Mouse (Mus musculus): ENCODE measurements at regions not wholly inside any gene's neighbourhood (a gene's known extent, or its start where the extent isn't known, plus 50 kb on each side); places are given as distances from the start of the nearest gene placed in this dataset.

DNA sequence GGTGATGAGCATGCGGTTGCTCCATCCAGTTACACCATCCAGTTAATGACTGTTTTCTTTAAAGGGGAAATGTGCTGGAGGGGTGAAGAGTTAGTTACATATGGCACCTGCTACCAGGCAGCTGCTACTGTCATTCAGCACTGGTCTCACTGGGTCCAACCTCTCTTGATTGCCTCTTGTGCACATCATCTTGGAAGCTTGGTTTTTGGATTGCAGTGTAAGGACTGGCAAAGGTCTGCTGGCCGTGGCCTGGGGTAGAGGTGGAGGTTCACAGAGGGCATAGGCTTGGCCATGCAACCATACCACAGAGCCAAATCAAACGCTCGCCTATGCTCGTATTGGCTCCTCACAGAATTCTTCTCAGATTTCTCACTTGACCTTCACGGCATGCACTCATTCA is 75.1 kb upstream of the Serp2 start:
- no peak for DNase-seq (ENCODE audit: low spot score)

DNA sequence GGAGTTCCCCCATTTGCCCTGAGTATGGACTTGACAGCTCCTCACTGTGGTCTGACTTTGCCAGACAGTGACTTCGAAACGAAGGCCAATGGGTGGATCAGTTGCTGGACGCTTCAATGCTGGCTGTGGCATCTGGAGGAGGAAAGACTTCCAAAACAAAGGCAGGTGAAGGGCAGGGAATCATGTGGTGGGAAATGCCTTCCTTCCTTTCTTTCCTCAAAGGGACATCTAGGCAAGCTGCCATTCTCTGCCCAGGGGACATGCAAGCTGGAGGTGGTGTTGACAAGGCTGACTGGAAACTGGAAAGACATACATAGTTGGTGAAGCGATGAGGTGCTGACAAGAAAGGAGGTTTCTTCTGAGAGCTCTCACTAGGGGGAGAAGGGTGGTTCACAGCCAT is 74.5 kb upstream of the Serp2 start:
- DNase-seq (ENCODE audit: low spot score) = no peak

DNA sequence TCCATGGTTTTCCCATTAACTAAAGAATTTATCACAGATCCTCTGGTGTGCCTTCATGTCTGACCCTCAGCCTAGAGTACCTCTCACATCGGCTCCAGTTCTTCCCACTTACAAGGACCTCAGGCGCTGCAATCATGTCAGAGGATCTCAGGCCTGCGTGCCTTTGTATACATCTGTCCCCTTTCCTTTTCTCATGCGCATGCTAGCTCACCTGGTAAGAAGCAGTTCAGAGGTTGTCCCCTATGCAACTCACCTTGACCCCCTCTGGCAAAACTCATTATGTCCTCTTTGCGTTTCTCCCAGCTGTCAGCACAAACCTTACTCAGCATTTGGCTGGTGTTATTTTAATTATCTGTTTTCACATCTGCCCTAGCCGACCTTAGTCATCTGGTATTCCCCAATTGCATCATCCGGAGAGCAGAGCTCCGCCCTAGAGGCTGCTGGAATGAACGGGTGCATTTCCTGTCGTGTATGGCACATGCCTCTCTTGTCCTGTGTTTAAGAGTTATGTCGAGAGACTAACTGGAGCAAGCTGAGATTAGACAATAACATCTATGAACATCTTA is 73.3 kb upstream of the Serp2 start:
- DNase-seq (ENCODE audit: low spot score) = no peak

DNA sequence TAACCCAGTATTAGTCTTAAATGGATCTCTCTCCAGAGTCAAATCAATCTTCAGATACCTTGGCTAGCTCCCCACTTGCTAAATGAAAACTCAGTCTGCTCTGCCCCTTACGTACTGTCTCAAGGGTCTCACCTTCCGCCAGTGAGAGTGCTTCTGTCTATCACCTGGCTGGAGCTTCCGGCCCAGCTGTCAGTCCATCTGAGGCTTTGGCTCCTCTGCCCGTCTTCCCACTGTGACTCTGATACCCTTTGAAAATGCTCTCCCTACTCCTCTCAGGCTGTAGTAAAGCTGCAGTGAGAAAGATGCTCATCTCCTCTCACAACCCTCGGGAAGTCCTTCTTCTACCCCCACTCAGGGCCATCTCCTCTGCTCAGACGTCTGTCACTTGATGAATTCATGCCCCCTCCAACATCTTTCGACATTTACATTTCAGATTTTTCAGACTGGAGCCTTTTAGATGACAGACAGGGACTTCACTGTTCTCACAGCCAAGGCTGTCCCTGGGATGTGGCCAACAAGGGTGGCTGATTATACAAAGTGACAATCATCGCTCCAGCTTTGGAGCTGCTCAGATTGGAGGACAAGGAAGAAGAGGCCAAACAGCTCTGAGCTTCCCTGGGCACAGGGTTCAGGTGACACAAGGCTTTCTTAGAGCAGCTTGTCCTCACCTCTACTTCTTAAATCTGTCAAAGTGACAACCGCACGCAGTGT is 71.6 kb upstream of the Serp2 start:
- DNase-seq (ENCODE audit: low spot score) = peak; percentile 63

DNA sequence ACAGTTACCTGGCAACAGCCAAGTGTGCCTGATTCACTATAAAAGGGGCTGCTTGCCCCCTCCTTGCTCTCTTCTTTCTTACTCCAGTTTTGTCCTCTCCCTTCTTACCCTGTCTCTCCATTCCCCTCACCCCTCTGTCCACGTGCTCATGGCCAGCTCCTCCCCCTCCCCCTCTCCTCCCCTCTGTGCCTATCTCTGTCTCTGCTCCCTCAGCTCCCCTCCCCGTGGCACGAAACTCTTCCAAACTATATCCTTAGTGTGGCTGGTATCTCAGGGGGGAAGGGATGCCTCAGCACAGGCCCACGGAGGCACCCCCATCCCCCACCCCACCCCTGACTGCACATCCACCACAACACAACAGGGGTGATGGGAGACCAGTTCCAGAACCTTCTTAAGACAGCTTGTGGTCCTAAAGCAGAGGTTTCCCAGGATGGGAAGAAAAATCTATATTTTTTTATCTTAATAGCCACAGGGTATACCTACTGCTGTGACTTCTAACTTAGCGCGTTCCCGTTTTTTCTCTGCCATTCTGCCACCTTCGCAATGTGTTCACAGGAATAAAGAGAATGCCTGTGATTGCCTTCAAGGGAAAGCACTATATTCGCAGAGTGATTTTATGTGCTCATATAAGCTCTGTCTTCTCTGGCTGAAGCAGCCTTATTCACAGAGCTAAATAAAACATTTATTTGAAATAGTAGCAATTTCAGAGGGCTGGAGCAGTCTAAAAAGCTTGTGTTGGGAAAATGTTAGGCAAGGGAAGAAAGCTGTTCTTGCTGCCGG is 69.1 kb upstream of the Serp2 start:
- DNase-seq (ENCODE audit: low spot score) = peak; percentile 62

DNA sequence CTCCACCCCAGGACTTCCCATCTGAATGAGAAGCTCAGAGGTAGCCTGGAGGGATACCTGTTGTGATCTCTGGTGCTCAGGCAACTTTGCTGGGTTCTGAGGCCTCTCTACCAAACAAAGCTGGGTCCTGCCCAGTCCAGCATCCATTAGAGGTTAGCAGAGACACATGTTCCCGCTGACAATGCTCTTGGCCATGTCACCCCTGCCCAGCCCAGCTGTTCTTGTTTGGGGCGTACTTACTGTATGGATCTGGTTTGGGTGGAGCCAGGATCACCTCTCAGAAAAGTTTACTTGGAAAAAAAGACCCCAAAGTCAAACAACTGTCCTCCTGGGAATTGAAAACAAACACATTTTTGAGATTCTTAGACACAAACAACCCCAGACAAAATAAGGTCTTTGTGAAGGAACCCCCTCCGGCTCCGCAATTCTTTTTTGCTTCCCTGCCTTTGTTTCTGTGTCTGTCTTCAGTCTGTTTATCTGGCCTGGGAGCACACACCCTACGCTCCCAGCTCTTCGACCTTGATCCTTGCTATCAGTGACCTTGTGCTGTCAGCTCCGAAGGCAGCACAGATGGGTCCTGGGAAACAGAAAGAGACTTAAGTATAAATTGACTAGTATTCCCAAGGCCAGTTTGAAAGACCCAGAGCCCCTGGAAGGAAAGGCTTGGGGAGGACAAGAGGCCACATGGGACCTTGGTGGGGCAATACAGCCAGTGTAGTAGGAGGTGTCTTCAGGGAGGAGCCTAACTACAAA is 68.1 kb upstream of the Serp2 start:
- DNase-seq (ENCODE audit: low spot score) = peak; percentile 46

DNA sequence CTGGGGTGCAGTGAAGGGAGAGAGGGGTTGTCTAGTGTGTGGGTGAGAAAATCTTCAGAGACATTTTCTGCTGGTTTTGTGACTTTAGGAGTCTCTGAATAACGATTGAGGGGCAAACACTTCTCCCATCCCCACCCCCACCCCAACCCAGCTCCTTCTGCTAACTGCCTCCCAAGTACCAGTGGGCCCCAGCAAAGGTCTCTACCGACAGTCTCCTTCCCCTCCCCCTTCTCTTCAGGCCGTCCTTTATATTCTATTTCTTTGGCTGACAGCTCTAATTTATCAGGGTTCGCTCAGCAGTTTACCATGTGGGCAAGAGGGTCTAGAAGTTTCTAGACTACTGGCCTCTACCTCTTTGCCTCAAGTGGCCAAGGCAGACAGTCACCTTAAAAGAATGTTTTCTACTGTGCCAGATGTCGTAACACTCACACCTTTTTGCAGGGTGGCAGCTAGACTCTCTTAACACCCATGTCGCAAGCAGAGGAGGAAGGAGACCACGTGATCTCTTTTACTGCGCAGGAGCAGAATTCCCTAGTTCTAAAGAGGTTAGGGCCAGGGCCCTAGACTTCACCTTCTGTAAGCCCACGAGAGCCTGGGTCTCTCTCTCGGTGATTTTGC is 66.8 kb upstream of the Serp2 start:
- DNase-seq (ENCODE audit: low spot score) = no peak

DNA sequence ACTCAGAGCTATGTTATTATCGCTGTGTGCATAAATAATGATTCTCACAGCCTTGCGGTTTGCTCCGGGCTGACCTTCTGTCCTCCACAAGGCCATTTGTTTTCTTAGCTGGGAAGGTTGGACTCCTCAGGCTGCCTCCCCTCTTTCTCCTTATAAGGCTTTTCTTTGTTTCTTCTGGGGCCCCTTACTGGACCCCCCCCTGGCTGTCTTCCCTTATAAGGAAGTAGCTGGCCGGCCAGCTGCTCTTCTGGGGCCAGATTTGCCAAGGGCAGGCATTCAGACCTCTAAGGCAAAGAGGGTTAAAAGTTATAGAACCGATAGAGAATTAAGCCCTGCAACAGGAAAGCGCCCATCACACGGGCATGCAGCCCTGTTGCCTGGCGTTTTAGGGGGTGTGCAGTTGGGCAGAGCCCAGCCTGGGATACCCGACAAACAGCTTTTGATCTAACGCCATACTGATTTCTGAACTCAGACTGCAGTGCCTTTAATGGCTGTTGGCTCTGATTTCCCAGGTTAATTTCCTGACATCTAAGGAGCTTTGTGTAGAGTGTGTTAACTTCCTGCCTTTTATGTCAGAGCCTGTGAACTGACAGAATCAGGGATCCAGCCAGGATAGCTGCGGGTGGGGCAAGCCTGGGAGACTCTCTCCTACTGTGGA is 66.1 kb upstream of the Serp2 start:
- DNase-seq (ENCODE audit: low spot score) = peak; percentile 61

DNA sequence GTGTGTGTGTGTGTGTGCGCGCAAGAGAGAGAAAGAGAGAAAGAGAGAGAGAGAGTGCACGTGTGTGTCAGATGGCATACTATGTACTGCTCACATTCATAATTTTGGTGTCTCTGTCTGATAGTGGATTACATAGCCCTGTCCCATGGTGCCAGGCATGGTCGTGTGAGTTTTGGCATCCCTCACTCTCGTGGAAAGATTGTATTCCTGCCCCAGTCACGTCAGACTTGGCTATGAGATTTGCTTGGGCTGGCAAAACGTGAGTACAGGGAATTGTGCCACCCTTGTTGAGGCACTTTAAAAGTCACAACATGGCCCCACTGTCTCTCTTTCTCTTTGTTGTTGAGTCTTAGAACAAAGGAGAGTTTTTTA is 62.3 kb upstream of the Serp2 start:
- no peak for DNase-seq (ENCODE audit: low spot score)

DNA sequence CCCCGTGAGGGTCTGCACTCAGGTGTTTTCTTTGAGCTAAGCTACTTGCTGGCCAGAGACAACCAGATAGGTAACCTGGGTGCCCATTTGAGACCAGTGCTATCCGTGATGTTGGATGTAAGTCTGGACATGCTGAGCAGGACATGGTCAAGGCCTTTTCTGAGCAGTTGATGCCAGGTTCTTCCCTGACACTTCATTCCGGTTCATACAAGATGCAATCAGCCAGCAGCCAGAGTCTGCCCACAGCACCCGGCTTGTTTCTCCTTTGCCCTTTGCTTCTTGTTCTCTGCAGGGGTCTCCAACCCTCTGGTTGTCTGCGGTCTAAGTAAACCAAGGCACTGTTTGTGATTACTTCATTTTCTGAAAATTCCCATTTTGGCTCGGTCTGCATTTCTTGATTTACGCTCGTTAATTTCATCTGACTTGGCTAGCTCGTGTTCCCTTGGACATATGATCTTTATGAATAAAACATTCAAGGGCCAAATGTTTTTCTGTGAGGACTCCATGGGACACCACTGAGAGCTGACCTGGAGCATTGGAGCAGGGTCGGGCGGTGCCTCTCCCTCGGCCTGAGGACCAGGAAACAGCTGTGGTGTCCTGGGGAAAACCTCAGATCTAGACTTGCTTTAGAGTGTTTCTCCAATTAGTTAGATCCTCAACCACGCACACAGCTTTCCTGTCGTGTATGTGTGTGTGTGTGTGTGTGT is 61.8 kb upstream of the Serp2 start:
- no peak for DNase-seq (ENCODE audit: low spot score)

DNA sequence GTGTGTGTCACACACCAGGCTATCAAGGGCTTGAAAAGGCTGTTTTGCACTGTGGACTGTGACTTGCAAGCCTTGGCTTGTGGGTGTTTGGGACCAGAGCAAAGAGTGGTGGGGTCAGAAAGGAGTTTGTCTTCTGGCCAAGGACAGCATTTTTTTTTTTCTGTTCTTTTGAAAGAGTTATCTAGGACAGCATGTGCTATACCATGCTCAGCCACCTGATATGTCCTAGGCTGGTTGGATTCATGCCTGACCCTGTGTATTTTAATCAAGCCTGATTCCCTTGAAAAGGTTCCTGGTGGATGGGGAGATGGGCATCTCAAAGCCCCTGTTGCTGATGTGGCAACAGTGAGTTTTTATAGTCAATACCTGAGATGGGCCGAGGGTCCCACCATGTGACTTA is 61.2 kb upstream of the Serp2 start:
- DNase-seq (ENCODE audit: low spot score) = no peak

DNA sequence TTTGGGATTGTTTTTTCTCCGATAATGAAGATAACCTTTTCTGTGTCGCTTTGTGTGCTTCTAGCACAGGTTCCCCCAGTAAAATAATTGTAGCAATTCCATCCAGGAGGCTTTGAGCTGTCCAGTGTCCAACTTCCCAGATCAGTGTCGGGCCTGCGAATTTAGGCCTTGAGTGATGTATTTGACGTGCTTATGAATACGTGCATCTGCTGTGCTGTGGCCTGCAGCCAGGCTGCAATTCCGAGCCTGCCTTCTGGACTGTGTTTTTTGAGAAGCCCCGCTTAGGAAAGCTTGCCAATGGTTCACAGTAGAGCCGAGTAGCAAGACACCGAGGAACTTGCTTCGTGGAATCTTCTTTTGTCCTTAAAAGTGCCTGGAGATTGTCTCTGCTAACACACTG is 60.8 kb upstream of the Serp2 start:
- no peak for DNase-seq (ENCODE audit: low spot score)

DNA sequence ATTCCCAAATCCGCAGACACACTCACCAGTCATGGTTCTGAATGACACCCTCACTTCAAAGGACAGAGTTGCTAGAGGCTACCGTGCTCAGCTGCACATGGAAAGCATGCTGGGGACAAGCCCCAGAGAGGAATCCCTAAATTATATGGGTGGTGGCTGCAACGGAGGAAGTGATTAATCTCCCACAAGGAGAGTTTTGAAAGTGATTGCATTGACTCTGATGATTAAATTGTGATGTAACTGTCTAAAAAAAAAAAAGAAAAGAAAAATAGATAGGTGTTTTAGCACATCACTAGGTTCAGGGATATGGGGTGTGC is 59.6 kb upstream of the Serp2 start:
- DNase-seq (ENCODE audit: low spot score) = no peak

DNA sequence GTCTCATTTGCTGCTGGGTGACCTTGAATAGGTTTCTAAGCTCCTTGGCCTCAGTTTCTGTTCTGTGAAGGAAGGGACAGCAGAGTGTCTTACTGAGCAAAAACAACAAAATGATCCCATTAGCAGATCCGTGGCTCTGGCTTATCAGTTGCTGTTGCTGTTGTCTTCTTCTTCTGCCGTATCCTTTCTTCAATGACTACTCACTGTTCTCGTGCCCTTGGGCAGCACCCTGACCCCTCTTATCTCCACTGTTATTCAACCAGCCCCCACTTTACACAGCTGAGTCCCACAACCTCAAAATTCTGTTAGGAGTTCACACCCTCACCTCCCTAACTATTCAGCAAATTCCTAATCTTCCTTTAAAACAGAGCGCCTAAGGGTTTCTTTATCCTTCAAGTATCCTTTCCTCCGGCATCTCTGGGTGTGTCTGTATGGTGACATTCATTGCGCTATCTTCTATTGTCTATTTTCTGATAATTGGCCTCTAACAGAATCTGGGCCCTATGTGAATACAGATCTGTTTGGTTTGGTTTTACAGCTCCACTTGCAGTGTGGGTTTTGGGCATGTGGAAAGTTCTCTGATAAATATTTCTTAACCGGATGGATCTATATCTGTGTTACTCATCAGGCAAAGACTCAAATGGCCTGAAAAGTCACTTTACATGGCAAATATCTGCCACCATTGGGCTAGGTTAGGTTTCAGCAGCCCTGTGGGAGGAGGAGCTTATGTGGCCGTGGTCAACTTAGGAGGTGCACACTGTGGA is 59.1 kb upstream of the Serp2 start:
- DNase-seq (ENCODE audit: low spot score) = no peak

DNA sequence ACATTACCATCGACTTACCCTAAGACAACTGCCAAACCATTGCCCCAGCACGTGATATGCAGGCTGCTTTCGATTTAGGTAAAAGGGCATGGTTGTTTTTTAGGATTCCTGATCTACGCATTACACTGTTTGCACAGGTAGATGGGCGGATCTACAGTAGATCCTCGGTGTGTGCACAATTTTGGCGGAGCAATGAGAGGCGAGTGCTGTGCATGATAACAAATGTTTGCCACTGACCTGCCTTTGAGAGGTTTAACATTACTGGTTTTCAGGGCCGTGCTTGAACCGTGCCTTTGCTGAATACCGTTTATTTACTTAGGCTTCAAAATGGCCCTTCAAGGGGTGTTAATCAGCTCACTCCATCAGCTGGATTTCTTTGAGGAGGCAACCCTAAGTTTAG is 58.5 kb upstream of the Serp2 start:
- no peak for DNase-seq (ENCODE audit: low spot score)

DNA sequence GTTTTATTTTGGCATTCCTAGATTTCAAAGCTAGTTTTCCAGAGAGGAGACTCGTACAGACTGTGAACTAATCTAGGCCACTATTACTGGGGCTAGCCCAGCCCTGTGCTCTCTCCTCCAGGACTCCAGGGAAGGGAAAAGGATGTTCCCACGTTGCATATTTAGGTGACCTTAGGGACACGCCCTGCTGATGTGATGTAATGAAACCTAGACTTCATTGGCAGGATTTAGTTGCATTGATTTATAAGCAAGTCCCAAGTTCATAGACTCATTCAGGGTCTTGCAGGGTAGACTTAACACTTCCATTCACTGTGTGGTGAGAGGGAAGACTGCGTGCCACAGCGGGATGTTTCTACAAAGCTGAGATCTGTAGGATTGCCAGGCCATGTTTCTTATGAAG is 58.0 kb upstream of the Serp2 start:
- no peak for DNase-seq (ENCODE audit: low spot score)

DNA sequence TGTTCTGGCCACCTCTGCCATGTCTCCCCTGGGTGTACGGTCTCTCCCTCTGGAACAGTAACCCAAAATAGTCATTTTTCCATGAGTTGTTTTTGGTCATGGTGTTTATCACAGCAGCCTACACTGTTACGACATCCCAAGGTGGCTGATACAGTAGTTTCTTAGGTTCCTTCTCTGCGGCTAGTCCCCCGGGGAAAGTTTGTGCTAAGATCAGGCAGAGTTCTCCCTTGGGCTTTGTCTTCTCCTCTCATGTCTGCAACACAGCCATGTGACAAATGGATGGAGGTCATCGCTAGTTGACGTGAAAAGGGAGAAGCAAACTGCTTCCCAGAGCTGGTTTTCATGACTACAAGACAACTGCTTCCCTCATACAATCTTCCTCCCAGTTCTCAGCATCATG is 56.9 kb upstream of the Serp2 start:
- DNase-seq (ENCODE audit: low spot score) = no peak

DNA sequence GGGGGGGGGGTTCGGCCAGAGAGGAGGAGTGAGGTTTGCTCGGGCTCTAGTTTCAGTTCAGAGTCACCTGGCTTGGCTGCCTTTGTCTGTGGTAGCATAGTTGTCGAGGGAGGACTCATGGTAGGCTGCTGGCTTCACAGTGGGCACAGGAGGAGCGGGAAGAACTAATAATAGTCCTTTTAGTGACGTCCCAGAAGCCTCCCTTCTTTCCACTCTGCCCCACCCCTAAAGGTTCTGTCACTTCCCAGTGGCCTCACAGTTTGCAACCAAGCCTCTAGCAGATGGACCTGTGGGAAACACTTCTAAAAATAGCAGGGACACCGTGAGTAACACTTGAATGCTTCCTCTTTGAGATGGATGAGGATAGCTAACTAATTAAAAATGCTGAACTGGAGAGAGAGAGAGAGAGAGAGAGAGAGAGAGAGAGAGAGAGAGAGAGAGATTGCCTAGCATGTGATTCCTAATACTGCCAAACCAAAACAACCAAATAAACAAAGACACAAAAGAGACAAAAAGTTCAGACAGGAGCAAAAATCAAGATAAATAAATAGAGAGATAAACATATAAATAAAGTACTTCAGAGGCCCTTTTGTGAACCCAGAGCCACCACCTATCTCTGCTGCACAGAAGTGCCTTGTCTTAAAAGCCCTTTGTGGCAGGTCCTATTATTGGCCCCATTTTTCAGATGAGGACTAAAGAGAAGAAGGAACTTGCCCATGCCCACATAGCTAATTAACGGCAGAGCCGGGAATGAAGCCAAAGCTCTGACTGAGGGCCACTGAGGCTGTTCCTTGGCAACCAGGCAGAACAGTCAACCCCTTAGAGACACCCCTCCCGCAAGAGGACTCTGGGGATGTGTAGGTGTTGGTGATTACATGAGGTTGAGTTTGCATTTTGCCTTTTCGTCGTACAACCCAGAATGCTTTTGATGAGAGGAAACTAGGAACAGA is 54.0 kb upstream of the Serp2 start:
- DNase-seq (ENCODE audit: low spot score) = no peak

Data from testis, postnatal 10 days (tissue).